Mouse (Mus musculus): ENCODE measurements at regions not wholly inside any gene's neighbourhood (a gene's known extent, or its start where the extent isn't known, plus 50 kb on each side); places are given as distances from the start of the nearest gene placed in this dataset.

DNA sequence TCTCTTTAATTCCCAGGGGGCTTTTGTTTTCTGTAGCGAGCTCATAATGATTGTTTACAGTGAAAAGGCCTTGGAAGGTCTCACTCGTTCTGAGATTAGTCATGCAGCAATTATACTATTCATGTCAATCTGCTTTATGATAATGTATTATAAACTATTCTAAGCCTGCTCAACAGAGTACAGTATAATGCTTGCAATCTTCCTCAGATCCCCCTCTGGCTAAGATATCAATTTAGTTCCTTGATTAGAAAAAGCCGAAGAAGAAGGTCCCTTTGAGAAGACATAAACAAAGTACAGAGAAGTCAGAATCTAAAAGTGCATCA, 110.3 kb upstream of the Zc3h12c start:
- Histone ChIP-seq H3K36me3 (ENCODE audit: control insufficient read depth, insufficient read depth, low read length) (no peaks in the 10 kb centered on the region), H3K4me3 (ENCODE audit: low read depth, low read length) (no peak overlapping the region), H3K9me3 (replicated peaks; ENCODE audit: control insufficient read depth, low read length, poor library complexity, severe bottlenecking) (no peaks in the 10 kb centered on the region), H3K4me1 (ENCODE audit: control insufficient read depth, insufficient read depth, low read length) (peaks cover 30% of the 10 kb centered on the region), H3K27ac (ENCODE audit: low read length) (peak overlapping the region; percentile 48), H3K9ac (ENCODE audit: low read depth, low read length) (no peak overlapping the region), H3K4me2 (ENCODE audit: low read length) (no peak overlapping the region; the same call in 1 of the 2 replicates), H3K27me3 (ENCODE audit: control insufficient read depth, insufficient read depth, low read depth, low read length) (no peaks in the 10 kb centered on the region)
- 12% methylated on average over 3 of the region's 3 CpGs for WGBS
- no peak for ATAC-seq

DNA sequence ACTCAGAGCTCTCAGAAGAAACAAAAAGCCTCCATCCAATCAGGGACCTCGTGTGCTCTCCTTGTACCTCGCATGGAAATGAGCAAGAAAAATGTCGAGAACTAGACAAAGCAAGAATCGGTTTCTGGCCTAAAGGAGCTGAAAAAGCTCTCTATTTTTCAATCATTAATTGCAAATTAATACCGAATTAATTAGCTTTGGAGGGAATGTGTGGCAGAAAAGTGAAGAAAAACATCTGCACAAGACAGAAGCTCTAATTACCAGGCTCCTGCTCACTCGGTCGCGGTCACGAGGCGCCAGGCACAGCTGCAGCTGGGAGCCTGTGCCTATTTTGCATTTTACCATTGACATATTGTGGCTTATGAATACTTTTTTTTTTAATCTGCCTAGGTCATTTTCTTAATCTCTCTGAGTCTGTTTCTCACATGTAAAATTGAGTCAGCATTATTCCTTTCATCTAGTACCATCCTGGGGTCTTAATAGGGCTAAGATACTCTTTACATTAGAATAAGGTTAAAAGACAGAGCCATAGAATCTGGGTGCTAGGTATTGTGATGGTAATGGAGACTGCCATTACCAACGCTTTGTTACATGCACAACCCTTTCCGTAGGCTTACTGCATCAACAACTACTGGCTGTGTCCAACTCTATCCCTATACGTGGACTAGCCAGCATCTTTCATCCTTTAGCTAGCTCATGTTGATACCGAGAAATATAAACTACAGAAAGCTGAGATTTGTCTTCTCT, 109.8 kb upstream of the Zc3h12c start:
- Histone ChIP-seq H3K4me3 (ENCODE audit: low read depth, low read length) (no peak overlapping the region), H3K9me3 (replicated peaks; ENCODE audit: control insufficient read depth, low read length, poor library complexity, severe bottlenecking) (no peaks in the 10 kb centered on the region), H3K36me3 (ENCODE audit: control insufficient read depth, insufficient read depth, low read length) (no peaks in the 10 kb centered on the region), H3K27ac (ENCODE audit: low read length) (peak overlapping the region; percentile 48), H3K9ac (ENCODE audit: low read depth, low read length) (no peak overlapping the region), H3K27me3 (ENCODE audit: control insufficient read depth, insufficient read depth, low read depth, low read length) (no peaks in the 10 kb centered on the region), H3K4me2 (ENCODE audit: low read length) (peak overlapping the region; percentile 29), H3K4me1 (ENCODE audit: control insufficient read depth, insufficient read depth, low read length) (peaks cover 30% of the 10 kb centered on the region)
- peak; percentile 81; the same call in 1 of the 2 replicates for ATAC-seq
- 7% methylated on average over 14 of the region's 14 CpGs for WGBS

DNA sequence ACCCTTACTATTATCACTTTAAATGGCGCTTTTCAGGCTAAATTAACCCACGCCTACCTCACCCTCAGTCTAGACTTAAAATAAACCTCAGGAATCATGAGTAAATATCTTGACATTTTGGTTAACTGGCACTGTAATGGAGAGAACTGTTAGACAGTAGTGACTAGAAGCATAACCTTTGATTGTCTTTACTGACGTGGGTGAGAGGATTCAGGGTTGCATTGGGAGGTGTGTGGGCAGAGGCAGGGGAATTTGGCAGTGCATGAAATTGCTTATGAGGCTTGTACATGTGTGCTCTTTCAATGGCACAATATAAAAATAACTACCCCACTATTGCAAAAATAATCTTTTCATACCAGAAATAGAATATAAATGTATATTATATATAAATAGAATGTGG, 105.6 kb upstream of the Zc3h12c start:
- no peak overlapping the region for H3K9ac ChIP-seq (ENCODE audit: low read depth, low read length)
- H3K4me1 ChIP-seq (ENCODE audit: control insufficient read depth, insufficient read depth, low read length), result peaks cover 27% of the 10 kb centered on the region
- H3K4me3 ChIP-seq (ENCODE audit: low read depth, low read length), result no peak overlapping the region
- no peaks in the 10 kb centered on the region for H3K36me3 ChIP-seq (ENCODE audit: control insufficient read depth, insufficient read depth, low read length)
- H3K27ac ChIP-seq (ENCODE audit: low read length), result peak overlapping the region; percentile 58; the same call in 1 of the 2 replicates
- H3K4me2 ChIP-seq (ENCODE audit: low read length), result no peak overlapping the region
- no peaks in the 10 kb centered on the region for H3K9me3 ChIP-seq (replicated peaks; ENCODE audit: control insufficient read depth, low read length, poor library complexity, severe bottlenecking)
- ATAC-seq, result no peak
- 65% methylated on average over 3 of the region's 3 CpGs for WGBS
- no peaks in the 10 kb centered on the region for H3K27me3 ChIP-seq (ENCODE audit: control insufficient read depth, insufficient read depth, low read depth, low read length)

DNA sequence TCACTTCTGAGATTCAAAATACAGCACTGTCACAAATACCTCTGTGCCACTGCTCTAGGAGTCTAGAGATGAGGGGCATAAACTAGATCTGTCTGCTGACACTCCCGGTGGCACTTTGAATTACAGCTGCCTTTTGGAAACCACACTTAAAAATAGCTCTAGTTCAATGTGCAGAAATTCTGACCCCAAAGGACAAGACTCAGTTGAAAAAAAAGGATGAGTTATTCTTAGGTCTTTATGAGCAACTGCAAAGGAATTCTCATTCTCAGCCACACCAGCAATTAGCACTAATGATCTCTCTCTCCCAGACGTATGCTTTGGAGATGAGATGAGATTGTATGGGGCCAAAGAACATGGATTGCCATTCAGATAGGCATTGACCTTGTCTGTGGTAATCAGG, 104.3 kb upstream of the Zc3h12c start:
- no peaks in the 10 kb centered on the region for H3K9me3 ChIP-seq (replicated peaks; ENCODE audit: control insufficient read depth, low read length, poor library complexity, severe bottlenecking)
- no peak overlapping the region for H3K4me2 ChIP-seq (ENCODE audit: low read length)
- 79% methylated on average over 2 of the region's 2 CpGs for WGBS
- peaks cover 15% of the 10 kb centered on the region for H3K4me1 ChIP-seq (ENCODE audit: control insufficient read depth, insufficient read depth, low read length)
- no peaks in the 10 kb centered on the region for H3K36me3 ChIP-seq (ENCODE audit: control insufficient read depth, insufficient read depth, low read length)
- no peak overlapping the region for H3K9ac ChIP-seq (ENCODE audit: low read depth, low read length)
- H3K27me3 ChIP-seq (ENCODE audit: control insufficient read depth, insufficient read depth, low read depth, low read length), result no peaks in the 10 kb centered on the region
- H3K27ac ChIP-seq (ENCODE audit: low read length), result no peak overlapping the region
- no peak for ATAC-seq
- no peak overlapping the region for H3K4me3 ChIP-seq (ENCODE audit: low read depth, low read length)

DNA sequence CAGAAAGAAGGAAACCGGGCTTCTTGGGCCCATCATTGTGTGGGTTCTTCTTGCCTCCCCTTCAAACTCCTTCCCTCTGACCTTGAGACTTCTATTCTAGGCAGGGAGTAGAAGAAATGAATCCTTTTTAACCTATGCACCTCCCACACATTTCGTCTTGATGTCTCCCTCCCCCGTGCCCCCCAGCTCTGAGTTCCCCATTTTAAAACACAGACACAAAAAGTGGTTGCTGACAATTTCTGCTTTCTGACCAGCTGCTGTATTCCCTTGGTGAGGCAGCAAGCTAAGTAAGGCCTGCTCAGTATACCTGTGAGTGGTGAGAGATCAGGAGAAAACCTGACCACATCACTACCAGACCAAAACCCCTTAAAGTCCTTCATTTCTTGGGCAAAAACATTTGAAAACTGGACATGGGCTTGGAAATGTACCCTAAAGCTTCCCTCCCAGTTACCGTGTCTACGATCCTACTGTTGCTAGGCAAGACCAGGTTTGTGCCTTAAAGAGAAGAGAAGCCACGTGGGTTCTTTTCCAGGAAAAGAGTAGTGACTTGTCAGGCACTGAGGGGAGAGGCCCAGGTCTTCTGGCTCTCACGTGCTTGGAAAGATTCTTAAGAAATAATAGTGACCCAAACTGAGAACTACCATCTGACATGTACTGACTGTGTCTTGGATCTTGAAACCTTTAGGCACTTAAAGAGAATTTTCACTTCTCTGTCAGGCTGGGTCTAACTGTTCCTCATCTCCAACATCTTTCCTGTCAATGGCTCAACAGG, 103.2 kb upstream of the Zc3h12c start:
- peaks cover 11% of the 10 kb centered on the region; the same call in 1 of the 2 replicates for H3K4me1 ChIP-seq (ENCODE audit: control insufficient read depth, insufficient read depth, low read length)
- H3K4me2 ChIP-seq (ENCODE audit: low read length), result no peak overlapping the region
- H3K9ac ChIP-seq (ENCODE audit: low read depth, low read length), result no peak overlapping the region
- ATAC-seq, result no peak
- H3K9me3 ChIP-seq (replicated peaks; ENCODE audit: control insufficient read depth, low read length, poor library complexity, severe bottlenecking), result no peaks in the 10 kb centered on the region
- H3K4me3 ChIP-seq (ENCODE audit: low read depth, low read length), result no peak overlapping the region
- 88% methylated on average over 7 of the region's 7 CpGs for WGBS
- no peaks in the 10 kb centered on the region for H3K36me3 ChIP-seq (ENCODE audit: control insufficient read depth, insufficient read depth, low read length)
- H3K27ac ChIP-seq (ENCODE audit: low read length), result no peak overlapping the region
- H3K27me3 ChIP-seq (ENCODE audit: control insufficient read depth, insufficient read depth, low read depth, low read length), result no peaks in the 10 kb centered on the region

DNA sequence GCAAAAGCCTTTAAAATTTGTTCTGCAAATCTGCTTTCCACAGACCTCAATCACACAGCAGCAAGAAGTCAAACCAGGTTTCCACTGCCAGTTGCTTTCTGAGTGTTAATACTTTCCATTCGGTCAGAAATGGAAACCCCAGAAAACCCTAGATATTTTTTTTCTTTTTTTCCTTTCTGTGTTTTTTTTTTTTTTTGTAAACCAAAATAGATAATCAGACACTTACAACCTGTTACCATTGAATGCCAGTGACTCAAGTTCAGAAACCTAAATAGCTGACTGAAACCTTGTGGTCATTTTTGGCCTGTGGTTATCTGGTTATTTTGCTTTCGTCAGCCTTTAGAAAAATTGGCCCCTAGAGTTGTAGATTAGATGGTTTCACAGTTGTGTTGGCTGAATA, 93.2 kb upstream of the Zc3h12c start:
- Histone ChIP-seq H3K4me1 (ENCODE audit: control insufficient read depth, insufficient read depth, low read length) (no peaks in the 10 kb centered on the region), H3K9me3 (replicated peaks; ENCODE audit: control insufficient read depth, low read length, poor library complexity, severe bottlenecking) (no peaks in the 10 kb centered on the region), H3K27me3 (ENCODE audit: control insufficient read depth, insufficient read depth, low read depth, low read length) (no peaks in the 10 kb centered on the region), H3K4me2 (ENCODE audit: low read length) (no peak overlapping the region), H3K9ac (ENCODE audit: low read depth, low read length) (no peak overlapping the region), H3K4me3 (ENCODE audit: low read depth, low read length) (no peak overlapping the region), H3K36me3 (ENCODE audit: control insufficient read depth, insufficient read depth, low read length) (no peaks in the 10 kb centered on the region), H3K27ac (ENCODE audit: low read length) (no peak overlapping the region)
- 93% methylated on average over 2 of the region's 2 CpGs for WGBS
- no peak for ATAC-seq

DNA sequence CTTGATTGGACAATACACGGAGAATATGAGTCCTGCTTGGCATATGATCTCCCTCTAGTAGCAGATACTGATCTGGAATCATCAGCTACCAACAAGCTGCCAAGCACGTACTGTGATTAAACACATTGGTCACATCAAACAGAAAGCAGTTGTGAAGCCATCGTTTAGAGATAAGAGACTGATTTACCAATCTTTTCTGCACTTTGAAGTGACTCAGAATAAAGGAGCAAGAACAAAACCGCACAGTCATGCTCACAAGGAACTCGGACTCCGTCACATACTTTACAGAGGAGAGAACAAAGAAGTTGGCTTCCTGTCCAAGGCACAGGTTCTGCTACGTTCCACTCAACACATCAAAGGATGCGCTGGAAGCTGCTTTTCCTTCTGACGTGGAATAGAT, 91.1 kb upstream of the Zc3h12c start:
- WGBS, result 56% methylated on average over 9 of the region's 9 CpGs
- Histone ChIP-seq H3K9me3 (replicated peaks; ENCODE audit: control insufficient read depth, low read length, poor library complexity, severe bottlenecking) (no peaks in the 10 kb centered on the region), H3K4me2 (ENCODE audit: low read length) (no peak overlapping the region), H3K4me3 (ENCODE audit: low read depth, low read length) (no peak overlapping the region), H3K27me3 (ENCODE audit: control insufficient read depth, insufficient read depth, low read depth, low read length) (no peaks in the 10 kb centered on the region), H3K27ac (ENCODE audit: low read length) (no peak overlapping the region), H3K36me3 (ENCODE audit: control insufficient read depth, insufficient read depth, low read length) (no peaks in the 10 kb centered on the region), H3K9ac (ENCODE audit: low read depth, low read length) (no peak overlapping the region), H3K4me1 (ENCODE audit: control insufficient read depth, insufficient read depth, low read length) (peaks cover 13% of the 10 kb centered on the region)
- no peak for ATAC-seq

DNA sequence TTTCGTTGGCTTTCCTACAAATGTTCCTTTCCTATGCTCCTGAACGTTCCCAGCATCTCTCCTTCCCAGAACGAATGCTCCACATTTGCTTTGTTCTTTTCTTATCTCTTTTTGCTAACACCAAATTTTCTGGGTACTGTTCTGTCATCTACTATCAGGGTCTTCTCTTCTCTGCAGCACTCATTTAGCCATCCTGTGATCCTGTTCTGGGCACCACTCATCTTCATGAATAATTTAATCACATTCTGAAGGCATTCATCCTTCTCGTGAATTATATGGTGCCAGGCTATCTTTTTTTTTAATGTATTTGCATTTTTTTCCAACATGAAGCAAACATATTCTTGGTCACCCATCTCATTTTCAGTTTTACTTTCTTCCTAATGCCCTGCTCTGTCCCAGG, 87.3 kb upstream of the Zc3h12c start:
- Histone ChIP-seq H3K36me3 (ENCODE audit: control insufficient read depth, insufficient read depth, low read length) (no peaks in the 10 kb centered on the region), H3K9ac (ENCODE audit: low read depth, low read length) (no peak overlapping the region), H3K27ac (ENCODE audit: low read length) (no peak overlapping the region), H3K9me3 (replicated peaks; ENCODE audit: control insufficient read depth, low read length, poor library complexity, severe bottlenecking) (no peaks in the 10 kb centered on the region), H3K4me3 (ENCODE audit: low read depth, low read length) (no peak overlapping the region), H3K4me2 (ENCODE audit: low read length) (no peak overlapping the region), H3K4me1 (ENCODE audit: control insufficient read depth, insufficient read depth, low read length) (peaks cover 13% of the 10 kb centered on the region), H3K27me3 (ENCODE audit: control insufficient read depth, insufficient read depth, low read depth, low read length) (no peaks in the 10 kb centered on the region)
- WGBS, result 54% methylated on average over 4 of the region's 4 CpGs
- no peak for ATAC-seq

DNA sequence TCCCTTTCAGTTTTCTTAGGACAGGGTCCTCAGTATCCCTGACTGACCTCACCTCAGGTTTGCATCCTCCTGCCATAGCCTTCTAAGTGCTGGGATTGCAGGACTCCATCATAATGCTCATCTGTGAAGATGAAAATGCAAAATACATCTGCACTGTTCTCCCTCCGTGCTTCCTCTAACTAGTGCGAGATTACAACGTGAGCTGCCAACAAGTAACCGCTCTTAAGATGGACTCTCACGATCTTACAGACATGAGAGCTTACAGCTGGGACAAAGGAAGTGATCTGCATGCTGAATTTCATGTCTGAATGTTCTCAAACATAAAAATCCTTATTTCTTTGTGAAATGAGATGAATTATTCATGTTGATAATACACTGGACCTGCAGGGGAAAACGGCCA, 86.1 kb upstream of the Zc3h12c start:
- Histone ChIP-seq H3K27me3 (ENCODE audit: control insufficient read depth, insufficient read depth, low read depth, low read length) (no peaks in the 10 kb centered on the region), H3K27ac (ENCODE audit: low read length) (0 out of 2 replicates have a peak overlapping the region, but pooled peaks have one; percentile 13)
- ATAC-seq, result no peak

More for the DNA sequence above, 86.1 kb upstream of the Zc3h12c start:
- Histone ChIP-seq H3K4me3 (ENCODE audit: low read depth, low read length) (no peak overlapping the region), H3K4me2 (ENCODE audit: low read length) (no peak overlapping the region), H3K4me1 (ENCODE audit: control insufficient read depth, insufficient read depth, low read length) (peaks cover 13% of the 10 kb centered on the region), H3K9me3 (replicated peaks; ENCODE audit: control insufficient read depth, low read length, poor library complexity, severe bottlenecking) (no peaks in the 10 kb centered on the region), H3K9ac (ENCODE audit: low read depth, low read length) (no peak overlapping the region), H3K36me3 (ENCODE audit: control insufficient read depth, insufficient read depth, low read length) (no peaks in the 10 kb centered on the region)
- 27% methylated on average over 6 of the region's 6 CpGs for WGBS
